Mouse (Mus musculus): ENCODE measurements around the gene Anks1b. TPM values are rescaled to one million over a fixed set of nuclear protein-coding genes. Genes with fewer than 3 reads are reported as not detected.

Anks1b gene
- polyA plus RNA-seq, 1 experiment: 1.9 TPM

DNA sequence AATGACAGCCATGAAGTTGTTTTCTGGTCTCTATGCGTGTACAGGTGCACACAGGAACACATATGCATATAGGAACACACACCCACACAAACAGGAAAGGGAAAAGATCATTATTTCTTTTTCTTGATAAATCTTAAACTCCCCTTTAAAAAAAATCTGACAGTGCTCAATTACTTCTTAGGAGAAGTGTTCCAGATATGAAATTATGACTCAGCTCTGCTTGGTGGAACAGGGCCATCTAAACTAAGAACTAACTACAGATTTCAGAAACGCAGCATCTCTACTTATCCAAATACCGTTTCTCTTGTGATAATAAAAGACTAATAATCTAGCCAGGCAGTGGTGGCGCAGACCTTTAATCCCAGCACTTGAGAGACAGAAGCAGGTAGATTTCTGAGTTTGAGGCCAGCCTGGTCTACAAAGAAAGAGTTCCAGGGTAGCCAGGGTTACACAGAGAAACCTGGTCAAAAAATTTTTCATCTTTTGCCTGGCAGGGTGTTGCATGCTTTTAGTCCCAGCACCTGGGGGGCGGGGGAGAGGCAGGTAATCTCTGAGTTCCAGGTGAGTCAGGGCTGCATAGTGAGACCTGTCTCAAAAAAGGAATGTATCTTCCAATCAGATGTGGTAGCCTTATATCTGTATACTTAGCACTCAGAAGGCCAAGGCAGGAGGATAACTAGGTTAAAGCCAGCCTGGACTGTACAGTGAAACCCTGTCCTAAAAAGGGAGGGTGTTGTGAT lies 1064.6 kb downstream of the Anks1b start:
- TF ChIP-seq CTCF (IDR thresholded peaks at IDR 0.05; ENCODE audit: control insufficient read depth, insufficient read depth, insufficient replicate concordance, low read depth, low read length) (no peak), POLR2A (IDR thresholded peaks at IDR 0.05; ENCODE audit: control insufficient read depth, low read depth, low read length) (no peak)
- Histone ChIP-seq H3K27ac (ENCODE audit: control insufficient read depth, insufficient read depth, low read depth, low read length) (no peak overlapping the region), H3K27me3 (ENCODE audit: control insufficient read depth, insufficient read depth, low read length) (no peaks in the 10 kb centered on the region), H3K4me3 (ENCODE audit: control insufficient read depth, low read depth, low read length) (no peak overlapping the region), H3K4me1 (ENCODE audit: control insufficient read depth, insufficient read depth, low read length) (no peaks in the 10 kb centered on the region), H3K36me3 (ENCODE audit: control insufficient read depth, insufficient read depth, low read length) (no peaks in the 10 kb centered on the region)

GRCm38 (mm10) chr10:90940521-90941520 lies 1067.5 kb downstream of the Anks1b start:
- Histone ChIP-seq H3K27me3 (ENCODE audit: control insufficient read depth, insufficient read depth, low read length) (no peaks in the 10 kb centered on the region), H3K4me3 (ENCODE audit: control insufficient read depth, low read depth, low read length) (no peak overlapping the region), H3K36me3 (ENCODE audit: control insufficient read depth, insufficient read depth, low read length) (no peaks in the 10 kb centered on the region), H3K4me1 (ENCODE audit: control insufficient read depth, insufficient read depth, low read length) (no peaks in the 10 kb centered on the region), H3K27ac (ENCODE audit: control insufficient read depth, insufficient read depth, low read depth, low read length) (no peak overlapping the region)
- TF ChIP-seq POLR2A (IDR thresholded peaks at IDR 0.05; ENCODE audit: control insufficient read depth, low read depth, low read length) (no peak), CTCF (IDR thresholded peaks at IDR 0.05; ENCODE audit: control insufficient read depth, insufficient read depth, insufficient replicate concordance, low read depth, low read length) (no peak)

GRCm38 (mm10) chr10:90942001-90942700 lies 1068.8 kb downstream of the Anks1b start:
- Histone ChIP-seq H3K4me3 (ENCODE audit: control insufficient read depth, low read depth, low read length) (no peak overlapping the region), H3K27me3 (ENCODE audit: control insufficient read depth, insufficient read depth, low read length) (no peaks in the 10 kb centered on the region), H3K27ac (ENCODE audit: control insufficient read depth, insufficient read depth, low read depth, low read length) (no peak overlapping the region), H3K36me3 (ENCODE audit: control insufficient read depth, insufficient read depth, low read length) (no peaks in the 10 kb centered on the region), H3K4me1 (ENCODE audit: control insufficient read depth, insufficient read depth, low read length) (no peaks in the 10 kb centered on the region)
- TF ChIP-seq CTCF (IDR thresholded peaks at IDR 0.05; ENCODE audit: control insufficient read depth, insufficient read depth, insufficient replicate concordance, low read depth, low read length): no peak
- no peak for TF ChIP-seq POLR2A (IDR thresholded peaks at IDR 0.05; ENCODE audit: control insufficient read depth, low read depth, low read length)

- Histone ChIP-seq H3K36me3 (ENCODE audit: control insufficient read depth, insufficient read depth, low read length) (no peaks in the 10 kb centered on the region), H3K27me3 (ENCODE audit: control insufficient read depth, insufficient read depth, low read length) (no peaks in the 10 kb centered on the region), H3K27ac (ENCODE audit: control insufficient read depth, insufficient read depth, low read depth, low read length) (no peak overlapping the region), H3K4me3 (ENCODE audit: control insufficient read depth, low read depth, low read length) (no peak overlapping the region), H3K4me1 (ENCODE audit: control insufficient read depth, insufficient read depth, low read length) (no peaks in the 10 kb centered on the region)
- no peak for TF ChIP-seq CTCF (IDR thresholded peaks at IDR 0.05; ENCODE audit: control insufficient read depth, insufficient read depth, insufficient replicate concordance, low read depth, low read length)
- no peak for TF ChIP-seq POLR2A (IDR thresholded peaks at IDR 0.05; ENCODE audit: control insufficient read depth, low read depth, low read length)
These were observed 1073.7 kb downstream of the Anks1b start for GRCm38 (mm10) chr10:90947043-90947442.

- Histone ChIP-seq H3K27me3 (ENCODE audit: control insufficient read depth, insufficient read depth, low read length) (no peaks in the 10 kb centered on the region), H3K36me3 (ENCODE audit: control insufficient read depth, insufficient read depth, low read length) (no peaks in the 10 kb centered on the region), H3K4me3 (ENCODE audit: control insufficient read depth, low read depth, low read length) (no peak overlapping the region), H3K4me1 (ENCODE audit: control insufficient read depth, insufficient read depth, low read length) (no peaks in the 10 kb centered on the region), H3K27ac (ENCODE audit: control insufficient read depth, insufficient read depth, low read depth, low read length) (no peak overlapping the region)
- TF ChIP-seq POLR2A (IDR thresholded peaks at IDR 0.05; ENCODE audit: control insufficient read depth, low read depth, low read length): no peak
- no peak for TF ChIP-seq CTCF (IDR thresholded peaks at IDR 0.05; ENCODE audit: control insufficient read depth, insufficient read depth, insufficient replicate concordance, low read depth, low read length)
These were observed 1074.5 kb downstream of the Anks1b start for GRCm38 (mm10) chr10:90947608-90948373.

DNA sequence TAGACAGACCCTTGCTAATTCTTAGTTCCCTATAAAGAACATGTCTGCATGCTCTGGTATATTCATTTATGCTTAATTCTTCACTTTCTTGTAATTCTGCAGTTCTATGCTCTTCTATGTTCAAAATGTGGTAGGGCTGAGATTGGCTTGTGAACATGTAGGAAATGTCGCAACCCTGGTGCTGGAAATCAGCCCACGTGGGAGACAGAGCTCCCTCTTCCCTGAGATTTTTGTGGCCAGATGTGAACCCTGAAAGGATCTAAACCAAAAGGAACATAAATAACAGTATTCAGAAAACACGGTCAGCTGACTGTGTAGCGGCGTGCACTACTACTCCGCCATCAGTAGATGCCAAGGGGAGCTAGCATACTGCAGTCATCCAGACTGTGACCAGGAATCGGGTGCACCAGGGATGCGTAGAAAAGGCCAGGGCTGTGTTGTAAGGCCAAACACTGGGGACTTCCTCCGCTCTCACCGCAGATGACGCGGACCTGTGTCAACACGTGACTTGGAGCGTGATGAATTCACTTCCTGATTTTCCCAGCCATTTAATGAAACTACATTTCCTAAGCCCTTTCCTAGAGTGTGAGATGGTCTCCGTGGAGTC lies 1079.9 kb downstream of the Anks1b start:
- no peak overlapping the region for H3K4me3 ChIP-seq (ENCODE audit: control insufficient read depth, low read depth, low read length)
- H3K36me3 ChIP-seq (ENCODE audit: control insufficient read depth, insufficient read depth, low read length): no peaks in the 10 kb centered on the region
- H3K4me1 ChIP-seq (ENCODE audit: control insufficient read depth, insufficient read depth, low read length): no peaks in the 10 kb centered on the region
- TF ChIP-seq CTCF (IDR thresholded peaks at IDR 0.05; ENCODE audit: control insufficient read depth, insufficient read depth, insufficient replicate concordance, low read depth, low read length) (no peak), POLR2A (IDR thresholded peaks at IDR 0.05; ENCODE audit: control insufficient read depth, low read depth, low read length) (no peak)
- no peaks in the 10 kb centered on the region for H3K27me3 ChIP-seq (ENCODE audit: control insufficient read depth, insufficient read depth, low read length)
- H3K27ac ChIP-seq (ENCODE audit: control insufficient read depth, insufficient read depth, low read depth, low read length): no peak overlapping the region

Measured in testis, adult 2 months (tissue).